Mouse (Mus musculus): ENCODE measurements around the gene Npc2. TPM values are rescaled to one million over a fixed set of nuclear protein-coding genes. Genes with fewer than 3 reads are reported as not detected.

The Npc2 gene
- polyA plus RNA-seq, 1 experiment from 2014 or later, result 79.5 TPM

- Histone ChIP-seq H3K4me1 (peaks cover 10% of the 10 kb centered on the region; the same call in 1 of the 2 replicates), H3K4me2 (replicated peaks) (no peak overlapping the region), H3K9me3 (replicated peaks) (no peaks in the 10 kb centered on the region), H3K4me3 (no peak overlapping the region), H3K27ac (no peak overlapping the region), H3K36me3 (no peaks in the 10 kb centered on the region), H3K9ac (no peak overlapping the region), H3K27me3 (no peaks in the 10 kb centered on the region)
- WGBS, result 65% methylated on average over 9 of the region's 9 CpGs
- no peak for ATAC-seq (ENCODE audit: low FRiP score)
These were observed 32.4 kb upstream of the Npc2 start for GRCm38 (mm10) chr12:84805228-84805842.

GRCm38 (mm10) chr12:84802625-84803024 is 29.7 kb upstream of the Npc2 start:
- no peak overlapping the region for H3K4me3 ChIP-seq
- no peaks in the 10 kb centered on the region for H3K9me3 ChIP-seq (replicated peaks)
- peaks cover 10% of the 10 kb centered on the region; the same call in 1 of the 2 replicates for H3K4me1 ChIP-seq
- no peaks in the 10 kb centered on the region for H3K27me3 ChIP-seq
- no peak for ATAC-seq (ENCODE audit: low FRiP score)
- H3K4me2 ChIP-seq (replicated peaks), result no peak overlapping the region
- WGBS, result 85% methylated on average over 3 of the region's 3 CpGs
- no peak overlapping the region for H3K9ac ChIP-seq
- H3K27ac ChIP-seq, result no peak overlapping the region
- no peaks in the 10 kb centered on the region for H3K36me3 ChIP-seq

DNA sequence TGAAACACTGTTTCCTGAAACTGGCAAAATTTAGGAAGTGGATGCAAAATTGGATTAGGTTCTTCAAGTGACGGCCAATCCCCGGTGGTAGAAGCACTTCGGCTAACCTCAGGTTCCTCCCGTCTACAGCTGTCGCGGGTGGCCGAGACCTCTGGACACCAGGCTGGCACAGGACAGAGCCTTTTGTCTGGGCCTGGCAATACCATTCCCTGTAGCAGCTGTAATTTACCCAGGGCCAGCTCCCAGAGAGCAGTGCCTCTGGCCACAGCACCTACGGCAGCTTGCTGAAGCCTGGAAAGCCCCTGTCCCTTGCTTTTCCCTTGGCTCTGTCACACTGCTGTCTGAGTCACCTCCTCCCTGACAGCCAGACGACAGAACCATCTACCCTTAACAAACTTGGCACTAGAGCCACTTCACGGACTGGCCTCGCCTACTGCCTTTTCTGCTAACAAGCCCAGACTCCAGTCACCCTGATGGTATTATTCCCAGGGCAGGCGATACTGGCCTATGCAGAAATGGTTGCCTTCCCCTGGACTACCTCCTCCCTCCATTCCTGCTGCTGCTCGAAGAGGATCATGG is 28.7 kb upstream of the Npc2 start:
- WGBS, result 88% methylated on average over 13 of the region's 13 CpGs
- peaks cover 9% of the 10 kb centered on the region; the same call in 1 of the 2 replicates for H3K4me1 ChIP-seq
- no peak overlapping the region for H3K27ac ChIP-seq
- H3K4me2 ChIP-seq (replicated peaks), result no peak overlapping the region
- ATAC-seq (ENCODE audit: low FRiP score), result no peak
- H3K27me3 ChIP-seq, result no peaks in the 10 kb centered on the region
- H3K9me3 ChIP-seq (replicated peaks), result no peaks in the 10 kb centered on the region
- no peak overlapping the region for H3K4me3 ChIP-seq
- no peak overlapping the region for H3K9ac ChIP-seq
- no peaks in the 10 kb centered on the region for H3K36me3 ChIP-seq

GRCm38 (mm10) chr12:84800419-84800818 is 27.5 kb upstream of the Npc2 start:
- H3K9me3 ChIP-seq (replicated peaks), result no peaks in the 10 kb centered on the region
- H3K9ac ChIP-seq, result no peak overlapping the region
- ATAC-seq (ENCODE audit: low FRiP score), result no peak
- no peak overlapping the region for H3K4me3 ChIP-seq
- peaks cover 5% of the 10 kb centered on the region; the same call in 1 of the 2 replicates for H3K4me1 ChIP-seq
- H3K27me3 ChIP-seq, result no peaks in the 10 kb centered on the region
- no peak overlapping the region for H3K4me2 ChIP-seq (replicated peaks)
- H3K27ac ChIP-seq, result no peak overlapping the region
- WGBS, result 67% methylated on average over 4 of the region's 4 CpGs
- H3K36me3 ChIP-seq, result no peaks in the 10 kb centered on the region

- Histone ChIP-seq H3K36me3 (no peaks in the 10 kb centered on the region), H3K4me2 (replicated peaks) (no peak overlapping the region), H3K9ac (no peak overlapping the region), H3K4me1 (no peaks in the 10 kb centered on the region), H3K27me3 (no peaks in the 10 kb centered on the region), H3K9me3 (replicated peaks) (no peaks in the 10 kb centered on the region), H3K4me3 (no peak overlapping the region), H3K27ac (no peak overlapping the region)
- 95% methylated on average over 13 of the region's 13 CpGs for WGBS
- no peak for ATAC-seq (ENCODE audit: low FRiP score)
These were observed 26.1 kb upstream of the Npc2 start for GRCm38 (mm10) chr12:84799086-84799485.

DNA sequence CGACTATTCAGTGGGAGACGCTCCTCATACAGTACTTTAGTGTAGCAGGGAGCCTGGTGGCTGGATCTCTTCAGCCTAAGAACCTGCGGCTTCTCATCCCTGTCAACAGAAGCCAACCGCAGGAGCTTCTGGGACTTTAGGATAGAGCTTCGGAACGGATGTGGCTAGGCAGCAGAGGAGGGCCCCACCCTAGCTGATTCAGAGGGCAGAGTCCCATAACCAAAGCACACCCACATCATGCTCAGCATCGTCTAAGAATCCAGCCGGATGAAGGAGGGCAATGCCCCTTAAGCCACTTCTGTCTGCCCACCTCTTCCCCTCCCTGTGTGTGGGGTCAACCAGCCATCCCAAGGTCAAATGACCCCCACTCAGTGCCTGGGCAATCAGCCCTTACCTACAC is 21.7 kb upstream of the Npc2 start:
- Histone ChIP-seq H3K4me2 (replicated peaks) (no peak overlapping the region), H3K36me3 (no peaks in the 10 kb centered on the region), H3K27me3 (no peaks in the 10 kb centered on the region), H3K9ac (no peak overlapping the region), H3K27ac (no peak overlapping the region), H3K4me3 (no peak overlapping the region), H3K4me1 (0 out of 2 replicates have a peak, but pooled peaks cover 3% of the 10 kb centered on the region), H3K9me3 (replicated peaks) (no peaks in the 10 kb centered on the region)
- WGBS, result 92% methylated on average over 8 of the region's 8 CpGs
- no peak for ATAC-seq (ENCODE audit: low FRiP score)

- no peak overlapping the region for H3K4me2 ChIP-seq (replicated peaks)
- no peaks in the 10 kb centered on the region for H3K9me3 ChIP-seq (replicated peaks)
- WGBS, result 81% methylated on average over 4 of the region's 4 CpGs
- ATAC-seq (ENCODE audit: low FRiP score), result no peak
- no peak overlapping the region for H3K27ac ChIP-seq
- H3K4me1 ChIP-seq, result 0 out of 2 replicates have a peak, but pooled peaks cover 3% of the 10 kb centered on the region
- no peaks in the 10 kb centered on the region for H3K27me3 ChIP-seq
- no peak overlapping the region for H3K4me3 ChIP-seq
- no peaks in the 10 kb centered on the region for H3K36me3 ChIP-seq
- no peak overlapping the region for H3K9ac ChIP-seq
These were observed 19.7 kb upstream of the Npc2 start for GRCm38 (mm10) chr12:84792629-84793028.

DNA sequence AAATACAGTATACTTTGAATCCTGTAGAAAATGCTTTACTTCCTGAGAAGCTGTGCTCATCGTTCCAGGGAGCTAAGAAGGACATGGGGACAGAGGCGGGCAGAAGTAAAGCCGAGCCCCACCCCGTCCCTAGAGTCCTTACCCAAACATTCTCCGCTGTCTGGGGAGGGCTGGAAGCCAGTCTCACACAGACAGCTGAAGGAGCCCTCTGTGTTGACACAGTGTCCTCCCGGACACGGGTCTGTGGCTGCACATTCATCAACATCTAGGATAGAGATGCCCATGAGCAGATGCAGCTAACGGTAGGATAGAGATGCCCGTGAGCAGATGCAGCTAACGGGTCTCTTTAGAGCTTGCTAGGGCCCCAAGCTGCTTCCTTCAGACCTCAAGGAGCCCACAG is 17.9 kb upstream of the Npc2 start:
- 61% methylated on average over 10 of the region's 10 CpGs for WGBS
- Histone ChIP-seq H3K27ac (no peak overlapping the region), H3K9me3 (replicated peaks) (no peaks in the 10 kb centered on the region), H3K4me1 (0 out of 2 replicates have a peak, but pooled peaks cover 3% of the 10 kb centered on the region), H3K27me3 (no peaks in the 10 kb centered on the region), H3K9ac (no peak overlapping the region), H3K36me3 (no peaks in the 10 kb centered on the region), H3K4me2 (replicated peaks) (no peak overlapping the region), H3K4me3 (no peak overlapping the region)
- ATAC-seq (ENCODE audit: low FRiP score), result no peak

DNA sequence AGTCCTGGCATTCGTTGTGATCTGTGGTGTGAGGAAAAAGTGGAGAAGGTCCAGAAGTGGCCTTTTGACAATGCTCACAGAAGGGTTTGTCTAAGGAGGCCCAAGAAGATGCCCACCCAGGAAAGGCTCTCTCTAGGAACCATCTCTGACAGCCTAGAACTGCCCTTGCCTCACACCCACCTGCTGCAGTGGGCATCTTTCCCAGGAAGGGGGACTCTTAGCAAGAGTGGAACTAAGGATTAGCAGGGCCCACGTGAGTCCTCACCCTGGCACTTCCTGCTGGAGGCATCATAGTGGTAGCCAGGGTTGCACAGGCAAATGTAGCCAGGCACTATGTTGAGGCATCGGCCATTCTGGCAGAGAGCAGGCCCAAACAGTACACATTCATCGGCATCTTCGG is 13.1 kb upstream of the Npc2 start:
- peaks cover 6% of the 10 kb centered on the region for H3K4me1 ChIP-seq
- no peaks in the 10 kb centered on the region for H3K27me3 ChIP-seq
- no peaks in the 10 kb centered on the region for H3K36me3 ChIP-seq
- ATAC-seq (ENCODE audit: low FRiP score), result no peak
- H3K4me2 ChIP-seq (replicated peaks), result no peak overlapping the region
- no peak overlapping the region for H3K27ac ChIP-seq
- H3K9ac ChIP-seq, result no peak overlapping the region
- no peak overlapping the region for H3K4me3 ChIP-seq
- WGBS, result 77% methylated on average over 5 of the region's 5 CpGs
- no peaks in the 10 kb centered on the region for H3K9me3 ChIP-seq (replicated peaks)

DNA sequence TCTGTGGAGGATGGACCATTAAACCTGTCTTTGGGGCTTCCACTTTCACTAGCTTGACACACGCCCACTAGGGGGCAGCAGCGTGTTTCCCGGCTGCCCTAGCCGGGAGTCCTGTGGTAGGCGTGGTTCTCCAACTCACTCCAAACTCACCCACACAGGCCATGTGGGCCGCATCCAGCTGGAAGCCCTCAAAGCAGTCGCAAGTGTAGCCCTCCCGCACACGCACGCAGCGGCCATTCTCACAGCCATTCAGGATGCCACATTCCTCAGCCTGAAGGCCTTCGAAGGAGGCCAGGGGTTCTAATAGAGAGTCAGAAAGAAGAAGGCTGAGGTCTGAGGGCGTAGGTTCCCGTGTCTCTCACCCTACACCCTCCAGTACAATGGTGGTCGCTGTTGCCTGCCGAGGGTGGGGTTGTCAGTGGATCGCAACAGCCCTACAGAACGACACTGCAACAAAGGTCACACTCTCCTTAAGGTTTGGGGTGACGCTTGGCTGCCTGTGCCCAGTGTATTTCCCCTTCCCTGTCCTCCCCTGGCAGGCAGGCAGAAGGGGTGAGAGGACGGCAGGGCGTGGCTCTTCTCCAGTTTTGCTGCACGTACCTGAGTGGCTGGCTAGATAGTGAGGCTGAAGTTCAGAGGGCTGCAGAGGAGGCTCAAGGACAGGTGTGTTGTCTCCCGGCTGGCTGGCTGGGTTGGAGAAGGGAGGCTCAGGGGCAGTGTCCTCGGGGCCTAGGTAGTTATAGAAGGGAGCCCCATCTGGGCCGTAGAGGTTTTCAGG is 11.8 kb upstream of the Npc2 start:
- 36% methylated on average over 25 of the region's 25 CpGs for WGBS

DNA sequence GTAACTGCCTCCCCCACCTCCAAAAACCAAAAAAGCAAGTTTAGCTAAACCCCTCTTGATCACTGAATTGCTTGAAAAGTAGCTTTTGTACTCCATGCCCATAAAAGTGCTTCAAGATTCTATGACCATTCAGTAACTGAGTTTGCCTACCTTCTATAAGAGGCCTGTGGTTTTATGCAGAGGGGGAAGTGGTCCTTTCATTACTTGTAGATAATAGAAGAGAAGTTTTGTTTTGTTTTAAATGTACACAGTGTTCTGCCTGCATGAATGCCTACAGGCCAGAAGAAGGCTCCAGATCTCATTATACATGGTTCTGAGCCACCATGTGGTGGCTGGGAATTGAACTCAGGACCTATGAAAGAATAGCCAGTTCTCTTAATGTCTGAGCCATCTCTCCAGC is 3.3 kb upstream of the Npc2 start:
- ATAC-seq (ENCODE audit: low FRiP score), result no peak

More for the DNA sequence above, 11.8 kb upstream of the Npc2 start:
- Histone ChIP-seq H3K9me3 (replicated peaks) (no peaks in the 10 kb centered on the region), H3K4me3 (no peak overlapping the region), H3K27me3 (no peaks in the 10 kb centered on the region), H3K36me3 (no peaks in the 10 kb centered on the region), H3K27ac (no peak overlapping the region), H3K4me2 (replicated peaks) (peak overlapping the region; percentile 33), H3K4me1 (peaks cover 5% of the 10 kb centered on the region), H3K9ac (no peak overlapping the region)
- ATAC-seq (ENCODE audit: low FRiP score), result peak; percentile 80; the same call in 1 of the 2 replicates

GRCm38 (mm10) chr12:84774376-84774775 is 1.4 kb upstream of the Npc2 start:
- Histone ChIP-seq H3K27me3 (no peaks in the 10 kb centered on the region), H3K4me2 (replicated peaks) (peak overlapping the region; percentile 62), H3K36me3 (no peaks in the 10 kb centered on the region), H3K9me3 (replicated peaks) (no peaks in the 10 kb centered on the region), H3K4me3 (no peak overlapping the region), H3K9ac (no peak overlapping the region), H3K4me1 (peaks cover 29% of the 10 kb centered on the region), H3K27ac (no peak overlapping the region)
- WGBS, result 85% methylated on average over 6 of the region's 6 CpGs
- no peak for ATAC-seq (ENCODE audit: low FRiP score)

More for the DNA sequence above, 3.3 kb upstream of the Npc2 start:
- Histone ChIP-seq H3K4me1 (peaks cover 16% of the 10 kb centered on the region), H3K9me3 (replicated peaks) (no peaks in the 10 kb centered on the region), H3K4me2 (replicated peaks) (no peak overlapping the region), H3K27ac (no peak overlapping the region), H3K4me3 (no peak overlapping the region), H3K9ac (no peak overlapping the region), H3K27me3 (no peaks in the 10 kb centered on the region), H3K36me3 (no peaks in the 10 kb centered on the region)
